Mouse (Mus musculus) fat pad, adult 2 months (tissue): Measurements from ENCODE around the gene Cherp.
A peak's percentile ranks its signal among the peaks of the same experiment; 100 is the strongest.

Source experiments
- DNase-seq: peaks from one replicate; pipeline ENCODE4 v3.0.0-alpha.2; 2011; ENCODE audit warnings: low read depth, low spot score; ENCODE audit errors: extremely low read depth

Cherp gene

GRCm38 (mm10) chr8:72474826-72475546 is at the start of gene Cherp:
Gene Cherp, minus strand, starts transcription at chr8:72475226.
- DNase-seq = peak; percentile 76

GRCm38 (mm10) chr8:72521888-72522287 is 46.9 kb upstream of the Cherp start:
- no peak for DNase-seq

GRCm38 (mm10) chr8:72517421-72517988 is 42.5 kb upstream of the Cherp start:
- no peak for DNase-seq

GRCm38 (mm10) chr8:72513158-72513557 is 38.1 kb upstream of the Cherp start:
- DNase-seq = no peak

GRCm38 (mm10) chr8:72512648-72513047 is 37.6 kb upstream of the Cherp start:
- no peak for DNase-seq

GRCm38 (mm10) chr8:72507505-72507904 is 32.5 kb upstream of the Cherp start:
- DNase-seq = no peak

GRCm38 (mm10) chr8:72504637-72505314 is 29.8 kb upstream of the Cherp start:
- no peak for DNase-seq

GRCm38 (mm10) chr8:72504137-72504536 is 29.1 kb upstream of the Cherp start:
- DNase-seq = no peak

GRCm38 (mm10) chr8:72500521-72500931 is 25.5 kb upstream of the Cherp start:
- no peak for DNase-seq

- no peak for DNase-seq
Measured at GRCm38 (mm10) chr8:72499521-72500284, 24.7 kb upstream of the Cherp start.

GRCm38 (mm10) chr8:72498527-72498926 is 23.5 kb upstream of the Cherp start:
- DNase-seq = no peak

- DNase-seq = no peak
Measured at GRCm38 (mm10) chr8:72497911-72498310, 22.9 kb upstream of the Cherp start.

GRCm38 (mm10) chr8:72496217-72496616 is 21.2 kb upstream of the Cherp start:
- no peak for DNase-seq

GRCm38 (mm10) chr8:72495411-72496111 is 20.5 kb upstream of the Cherp start:
- DNase-seq = no peak

- DNase-seq = no peak
Measured at GRCm38 (mm10) chr8:72493381-72493780, 18.4 kb upstream of the Cherp start.

- DNase-seq = peak; percentile 75
Measured at GRCm38 (mm10) chr8:72492622-72493081, 17.6 kb upstream of the Cherp start.

GRCm38 (mm10) chr8:72491680-72492621 is 16.9 kb upstream of the Cherp start, which contains the start of gene Slc35e1:
Gene Slc35e1, minus strand, starts transcription at chr8:72492614.
- DNase-seq = no peak

- no peak for DNase-seq
Measured at GRCm38 (mm10) chr8:72491017-72491416, 16.0 kb upstream of the Cherp start.

GRCm38 (mm10) chr8:72487014-72487413 is 12.0 kb upstream of the Cherp start:
- DNase-seq = no peak
